Mouse (Mus musculus) v-Abl transformed pro-B cells (cell line): ENCODE measurements around the gene Rdh19.
"Not testable (repeated sequence)": the region's sequence is repeated elsewhere in the genome, so short reads cannot be mapped to it uniquely, and the experiment has no call there.

ENCODE experiments used
- in situ Hi-C, 2 experiments: fragments of 400-800 bp; cut with MboI; formaldehyde crosslinking; loops; one replicate each; pipeline ENCODE4 v1.15.1; 2025; ENCODE audit not compliant: unreplicated experiment in 2 of 2

The Rdh19 gene

GRCm38 (mm10) chr10:127849628-127850027 is at the start of gene Rdh19:
Gene Rdh19 (plus strand): TSS chr10:127849928.
- in situ Hi-C loops: no loop called here

- in situ Hi-C loops: no loop called here
Measured at GRCm38 (mm10) chr10:127800891-127801290, 48.8 kb upstream of the Rdh19 start, which contains the start of gene Rdh16. Gene Rdh16 (plus strand): TSS chr10:127801152.

- in situ Hi-C loops: no loop called here
Measured at GRCm38 (mm10) chr10:127801612-127802011, 48.1 kb upstream of the Rdh19 start.

- in situ Hi-C loops: no loop called here
Measured at GRCm38 (mm10) chr10:127802236-127802635, 47.5 kb upstream of the Rdh19 start.

- in situ Hi-C loops: no loop called here
Measured at GRCm38 (mm10) chr10:127804416-127804815, 45.3 kb upstream of the Rdh19 start.

- in situ Hi-C loops: no loop called here
Measured at GRCm38 (mm10) chr10:127815888-127816287, 33.8 kb upstream of the Rdh19 start.

- in situ Hi-C loops: not testable (repeated sequence)
Measured at GRCm38 (mm10) chr10:127817268-127817910, 32.3 kb upstream of the Rdh19 start.

- in situ Hi-C loops: not testable (repeated sequence)
Measured at GRCm38 (mm10) chr10:127821806-127822205, 27.9 kb upstream of the Rdh19 start.

- in situ Hi-C loops: no loop called here
Measured at GRCm38 (mm10) chr10:127825386-127825785, 24.3 kb upstream of the Rdh19 start.

GRCm38 (mm10) chr10:127829121-127829520 is 20.6 kb upstream of the Rdh19 start:
- in situ Hi-C loops: no loop called here

GRCm38 (mm10) chr10:127834186-127834585 is 15.5 kb upstream of the Rdh19 start:
- in situ Hi-C loops: not testable (repeated sequence)

- in situ Hi-C loops: no loop called here
Measured at GRCm38 (mm10) chr10:127835292-127835691, 14.4 kb upstream of the Rdh19 start.

GRCm38 (mm10) chr10:127837793-127838192 is 11.9 kb upstream of the Rdh19 start:
- in situ Hi-C loops: not testable (repeated sequence)

- in situ Hi-C loops: no loop called here
Measured at GRCm38 (mm10) chr10:127838539-127838938, 11.2 kb upstream of the Rdh19 start.

GRCm38 (mm10) chr10:127840776-127841175 is 9.0 kb upstream of the Rdh19 start:
- in situ Hi-C loops: no loop called here

GRCm38 (mm10) chr10:127845945-127846344 is 3.8 kb upstream of the Rdh19 start:
- in situ Hi-C loops: not testable (repeated sequence)

- in situ Hi-C loops: no loop called here
Measured at GRCm38 (mm10) chr10:127848089-127848488, 1.6 kb upstream of the Rdh19 start.

GRCm38 (mm10) chr10:127856376-127856775 is 6.6 kb downstream of the Rdh19 start:
- in situ Hi-C loops: no loop called here

GRCm38 (mm10) chr10:127864931-127865330 is 15.2 kb downstream of the Rdh19 start:
- in situ Hi-C loops: no loop called here

- in situ Hi-C loops: no loop called here
Measured at GRCm38 (mm10) chr10:127866232-127866631, 16.5 kb downstream of the Rdh19 start, which contains the start of gene Rdh16f2. Gene Rdh16f2 (plus strand): TSS chr10:127866474.

GRCm38 (mm10) chr10:127872484-127872883 is 22.8 kb downstream of the Rdh19 start:
- in situ Hi-C loops: no loop called here

- in situ Hi-C loops: no loop called here
Measured at GRCm38 (mm10) chr10:127877681-127878080, 28.0 kb downstream of the Rdh19 start.
